Mouse (Mus musculus) NIH3T3 (cell line): ENCODE results near the gene Tspan7.
A peak's percentile ranks its signal among the peaks of the same experiment; 100 is the strongest.

ENCODE experiments used
- DNase-seq: peaks from one replicate; pipeline ENCODE4 v3.0.0-alpha.2; 2012; ENCODE audit warnings: low read depth

The Tspan7 gene

GRCm38 (mm10) chrX:10484872-10485569 is at the start of gene Tspan7:
TSS of gene Tspan7 (plus strand) at chrX:10485158.
- DNase-seq = peak; percentile 1

GRCm38 (mm10) chrX:10449323-10449980 is 35.5 kb upstream of the Tspan7 start:
- no peak for DNase-seq

- DNase-seq = no peak
These were observed 34.6 kb upstream of the Tspan7 start for GRCm38 (mm10) chrX:10450143-10451060.

- DNase-seq = no peak
These were observed 31.2 kb upstream of the Tspan7 start for GRCm38 (mm10) chrX:10453798-10454197.

GRCm38 (mm10) chrX:10457256-10457655 is 27.7 kb upstream of the Tspan7 start:
- no peak for DNase-seq

GRCm38 (mm10) chrX:10477088-10477487 is 7.9 kb upstream of the Tspan7 start:
- no peak for DNase-seq

- DNase-seq = no peak
These were observed 5.7 kb upstream of the Tspan7 start for GRCm38 (mm10) chrX:10479031-10479886.

- no peak for DNase-seq
These were observed 5.0 kb upstream of the Tspan7 start for GRCm38 (mm10) chrX:10479943-10480342.

- DNase-seq = no peak
These were observed 780 bp downstream of the Tspan7 start for GRCm38 (mm10) chrX:10485664-10486211.

GRCm38 (mm10) chrX:10498580-10498979 is 13.6 kb downstream of the Tspan7 start:
- no peak for DNase-seq

- no peak for DNase-seq
These were observed 17.7 kb downstream of the Tspan7 start for GRCm38 (mm10) chrX:10502616-10503015.

GRCm38 (mm10) chrX:10514417-10514816 is 29.5 kb downstream of the Tspan7 start:
- no peak for DNase-seq

GRCm38 (mm10) chrX:10514971-10515370 is 30.0 kb downstream of the Tspan7 start:
- peak; percentile 1 for DNase-seq

- no peak for DNase-seq
These were observed 31.5 kb downstream of the Tspan7 start for GRCm38 (mm10) chrX:10516448-10516847.

- no peak for DNase-seq
These were observed 32.0 kb downstream of the Tspan7 start for GRCm38 (mm10) chrX:10516925-10517324.

- DNase-seq = no peak
These were observed 32.8 kb downstream of the Tspan7 start for GRCm38 (mm10) chrX:10517756-10518155.

- DNase-seq = no peak
These were observed 33.6 kb downstream of the Tspan7 start for GRCm38 (mm10) chrX:10518510-10518909.

GRCm38 (mm10) chrX:10535450-10535849 is 50.5 kb downstream of the Tspan7 start:
- no peak for DNase-seq

- DNase-seq = no peak
These were observed 54.1 kb downstream of the Tspan7 start for GRCm38 (mm10) chrX:10539009-10539408.

- DNase-seq = no peak
These were observed 54.7 kb downstream of the Tspan7 start for GRCm38 (mm10) chrX:10539482-10540166.

GRCm38 (mm10) chrX:10546840-10547239 is 61.9 kb downstream of the Tspan7 start:
- DNase-seq = no peak
